Mouse (Mus musculus): ENCODE data around the gene Olfr1223. TPM values are rescaled to one million over a fixed set of nuclear protein-coding genes. Genes with fewer than 3 reads are reported as not detected.

Gene Olfr1223
- polyA plus RNA-seq, 1 experiment, result not detected

GRCm38 (mm10) chr2:89117183-89117582, 34.2 kb downstream of the Olfr1223 start, which contains the start of gene Olfr1221:
Olfr1221 (minus strand) TSS chr2:89117283.
- H3K4me3 ChIP-seq (ENCODE audit: low read depth, low read length), result no peak within 1 kb of the TSS
- no peaks in the 10 kb centered on the region for H3K27me3 ChIP-seq (ENCODE audit: control insufficient read depth, insufficient read depth, low read length)
- no peaks in the 10 kb centered on the region for H3K36me3 ChIP-seq (ENCODE audit: control insufficient read depth, insufficient read depth, low read length)
- H3K4me1 ChIP-seq (ENCODE audit: control insufficient read depth, insufficient read depth, insufficient read length, low read length), result no peaks in the 10 kb centered on the region
- H3K27ac ChIP-seq (ENCODE audit: insufficient read depth, low read depth, low read length), result no peak within 1 kb of the TSS
- 62% methylated on average over 2 of the region's 2 CpGs for WGBS
- no peak for TF ChIP-seq CTCF (IDR thresholded peaks at IDR 0.05; ENCODE audit: extremely low read depth, insufficient read length, insufficient replicate concordance, low read depth, low read length)
- TF ChIP-seq POLR2A (IDR thresholded peaks at IDR 0.05; ENCODE audit: low read depth, low read length), result no peak

- H3K4me1 ChIP-seq (ENCODE audit: control insufficient read depth, insufficient read depth, insufficient read length, low read length), result no peaks in the 10 kb centered on the region
- H3K4me3 ChIP-seq (ENCODE audit: low read depth, low read length), result no peak within 1 kb of the TSS
- TF ChIP-seq CTCF (IDR thresholded peaks at IDR 0.05; ENCODE audit: extremely low read depth, insufficient read length, insufficient replicate concordance, low read depth, low read length), result no peak
- no peak for TF ChIP-seq POLR2A (IDR thresholded peaks at IDR 0.05; ENCODE audit: low read depth, low read length)
- no peak within 1 kb of the TSS for H3K27ac ChIP-seq (ENCODE audit: insufficient read depth, low read depth, low read length)
- H3K27me3 ChIP-seq (ENCODE audit: control insufficient read depth, insufficient read depth, low read length), result no peaks in the 10 kb centered on the region
- no peaks in the 10 kb centered on the region for H3K36me3 ChIP-seq (ENCODE audit: control insufficient read depth, insufficient read depth, low read length)
- 59% methylated on average over 3 of the region's 3 CpGs for WGBS
Measured at GRCm38 (mm10) chr2:89106735-89107134, 44.6 kb downstream of the Olfr1223 start, which contains the start of gene Olfr1220. Olfr1220 (minus strand) TSS chr2:89106835.

DNA sequence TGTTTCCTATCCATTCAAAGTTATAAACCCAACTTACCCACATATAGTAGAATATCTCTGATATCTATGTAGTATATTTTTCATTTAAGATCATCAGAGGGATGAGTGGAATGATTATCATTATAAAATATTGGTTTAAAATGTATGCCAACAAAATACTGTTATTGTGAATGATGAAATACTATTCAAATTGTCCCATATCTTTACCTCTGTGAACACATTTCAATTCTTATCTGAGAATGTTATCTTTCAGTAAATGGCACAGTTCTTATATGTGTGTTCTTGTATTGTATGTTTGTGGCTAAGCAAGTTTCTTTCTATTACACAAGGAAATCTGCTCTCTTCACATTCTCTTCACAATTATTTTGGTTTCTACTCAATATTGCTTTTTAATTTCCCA, 45.7 kb downstream of the Olfr1223 start:
- H3K4me3 ChIP-seq (ENCODE audit: low read depth, low read length), result no peak overlapping the region

GRCm38 (mm10) chr2:89093848-89094247, 57.5 kb downstream of the Olfr1223 start:
- no peak for TF ChIP-seq POLR2A (IDR thresholded peaks at IDR 0.05; ENCODE audit: low read depth, low read length)
- TF ChIP-seq CTCF (IDR thresholded peaks at IDR 0.05; ENCODE audit: extremely low read depth, insufficient read length, insufficient replicate concordance, low read depth, low read length), result no peak
- 98% methylated on average over 1 of the region's 1 CpGs for WGBS
- H3K27ac ChIP-seq (ENCODE audit: insufficient read depth, low read depth, low read length), result no peak overlapping the region
- H3K4me1 ChIP-seq (ENCODE audit: control insufficient read depth, insufficient read depth, insufficient read length, low read length), result no peaks in the 10 kb centered on the region
- no peaks in the 10 kb centered on the region for H3K27me3 ChIP-seq (ENCODE audit: control insufficient read depth, insufficient read depth, low read length)
- H3K36me3 ChIP-seq (ENCODE audit: control insufficient read depth, insufficient read depth, low read length), result no peaks in the 10 kb centered on the region
- no peak overlapping the region for H3K4me3 ChIP-seq (ENCODE audit: low read depth, low read length)

More for the DNA sequence above, 45.7 kb downstream of the Olfr1223 start:
- Histone ChIP-seq H3K4me1 (ENCODE audit: control insufficient read depth, insufficient read depth, insufficient read length, low read length) (no peaks in the 10 kb centered on the region), H3K36me3 (ENCODE audit: control insufficient read depth, insufficient read depth, low read length) (no peaks in the 10 kb centered on the region), H3K27ac (ENCODE audit: insufficient read depth, low read depth, low read length) (no peak overlapping the region), H3K27me3 (ENCODE audit: control insufficient read depth, insufficient read depth, low read length) (no peaks in the 10 kb centered on the region)
- TF ChIP-seq POLR2A (IDR thresholded peaks at IDR 0.05; ENCODE audit: low read depth, low read length) (no peak), CTCF (IDR thresholded peaks at IDR 0.05; ENCODE audit: extremely low read depth, insufficient read length, insufficient replicate concordance, low read depth, low read length) (no peak)

Other genes starting within 250 kb of the Olfr1223 start
- not detected in 2 replicates for gene Olfr1208, start 249.2 kb downstream of the Olfr1223 start, polyA plus RNA-seq (2012; rRNA removed)
- not detected in 2 replicates for gene Olfr1209, start 236.4 kb downstream of the Olfr1223 start, polyA plus RNA-seq (2012; rRNA removed)
- gene Olfr1211, start 213.4 kb downstream of the Olfr1223 start, polyA plus RNA-seq (2012; rRNA removed), result not detected in 2 replicates
- not detected in 2 replicates for gene Olfr1212, start 197.6 kb downstream of the Olfr1223 start, polyA plus RNA-seq (2012; rRNA removed)
- not detected in 2 replicates for gene Gm13762, start 171.3 kb downstream of the Olfr1223 start, polyA plus RNA-seq (2012; rRNA removed)
- not detected in 2 replicates for gene Olfr1214, start 158.9 kb downstream of the Olfr1223 start, polyA plus RNA-seq (2012; rRNA removed)
- not detected in 2 replicates for gene Olfr1215, start 144.6 kb downstream of the Olfr1223 start, polyA plus RNA-seq (2012; rRNA removed)
- not detected in 2 replicates for gene Olfr1216, start 133.2 kb downstream of the Olfr1223 start, polyA plus RNA-seq (2012; rRNA removed)
- not detected in 2 replicates for gene Olfr1217, start 119.5 kb downstream of the Olfr1223 start, polyA plus RNA-seq (2012; rRNA removed)
- not detected in 2 replicates for gene Olfr1218, start 90.4 kb downstream of the Olfr1223 start, polyA plus RNA-seq (2012; rRNA removed)
- not detected in 2 replicates for gene Olfr1219, start 68.0 kb downstream of the Olfr1223 start, polyA plus RNA-seq (2012; rRNA removed)
- gene Olfr1220, start 44.7 kb downstream of the Olfr1223 start, polyA plus RNA-seq (2012; rRNA removed), result not detected in 2 replicates
- not detected in 2 replicates for gene Olfr1221, start 34.3 kb downstream of the Olfr1223 start, polyA plus RNA-seq (2012; rRNA removed)
- not detected in 2 replicates for gene Olfr1222, start 18.5 kb downstream of the Olfr1223 start, polyA plus RNA-seq (2012; rRNA removed)
- gene Olfr1224-ps1, start 12.5 kb upstream of the Olfr1223 start, polyA plus RNA-seq (2012; rRNA removed), result not detected in 2 replicates
- not detected in 2 replicates for gene Olfr1225, start 23.1 kb upstream of the Olfr1223 start, polyA plus RNA-seq (2012; rRNA removed)
- not detected in 2 replicates for gene Olfr1226, start 48.5 kb upstream of the Olfr1223 start, polyA plus RNA-seq (2012; rRNA removed)
- not detected in 2 replicates for gene Olfr1228, start 102.5 kb upstream of the Olfr1223 start, polyA plus RNA-seq (2012; rRNA removed)
- not detected in 2 replicates for gene Olfr1229, start 136.5 kb upstream of the Olfr1223 start, polyA plus RNA-seq (2012; rRNA removed)
- not detected in 2 replicates for gene Olfr1230, start 145.7 kb upstream of the Olfr1223 start, polyA plus RNA-seq (2012; rRNA removed)
- not detected in 2 replicates for gene Olfr1231, start 155.5 kb upstream of the Olfr1223 start, polyA plus RNA-seq (2012; rRNA removed)
- gene Olfr1232, start 178.1 kb upstream of the Olfr1223 start, polyA plus RNA-seq (2012; rRNA removed), result not detected in 2 replicates
- not detected in 2 replicates for gene Olfr1233, start 190.8 kb upstream of the Olfr1223 start, polyA plus RNA-seq (2012; rRNA removed)
- not detected in 2 replicates for gene Olfr1234, start 213.3 kb upstream of the Olfr1223 start, polyA plus RNA-seq (2012; rRNA removed)